Mouse (Mus musculus) heart, postnatal 0 days (tissue): ENCODE measurements around the gene Hdac11. TPM values are rescaled to one million over a fixed set of nuclear protein-coding genes. Genes with fewer than 3 reads are reported as not detected.
A peak's percentile ranks its signal among the peaks of the same experiment; 100 is the strongest.

Experiments used
- ATAC-seq: fragments of 200-750 bp; cut with Nextera tagmentation; 2 replicates; pipeline ENCODE4 v1.8.0; 2017; ENCODE audit warnings: low read depth, moderate number of reproducible peaks, moderate library complexity; ENCODE audit not compliant: insufficient read depth
- DNase-seq: peaks from one replicate; pipeline ENCODE4 v3.0.0-alpha.2; 2016; ENCODE audit warnings: low spot score
- H3K27ac ChIP-seq: fragments of 300-500 bp; sonication (generic); 2 replicates; pipeline ENCODE4 v1.5.1; 2014; ENCODE audit warnings: low read depth, mild to moderate bottlenecking
- H3K27me3 ChIP-seq: fragments of 300-500 bp; sonication (generic); 2 replicates; pipeline ENCODE4 v1.6.1; 2014; ENCODE audit warnings: low read length, mixed read lengths; ENCODE audit not compliant: control insufficient read depth, insufficient read depth
- H3K36me3 ChIP-seq: fragments of 300-500 bp; sonication (generic); replicated peaks from 2 replicates; pipeline ENCODE4 v1.6.1; 2014; ENCODE audit warnings: low read length, mixed read lengths; ENCODE audit not compliant: control insufficient read depth, insufficient read depth
- H3K4me1 ChIP-seq: fragments of 300-500 bp; sonication (generic); 2 replicates; pipeline ENCODE4 v1.6.1; 2014; ENCODE audit warnings: antibody characterized with exemption; ENCODE audit not compliant: control insufficient read depth, insufficient read depth
- H3K4me2 ChIP-seq: fragments of 300-500 bp; sonication (generic); 2 replicates; pipeline ENCODE4 v1.6.1; 2014; ENCODE audit warnings: low read depth, mild to moderate bottlenecking, low read length, moderate library complexity
- H3K4me3 ChIP-seq: fragments of 300-500 bp; sonication (generic); 2 replicates; pipeline ENCODE4 v1.5.1; 2014; ENCODE audit warnings: low read depth, low read length
- H3K9ac ChIP-seq: fragments of 300-500 bp; sonication (generic); replicated peaks from 2 replicates; pipeline ENCODE4 v1.6.1; 2014; ENCODE audit warnings: low read depth, low read length, mixed read lengths
- H3K9me3 ChIP-seq: fragments of 300-500 bp; sonication (generic); replicated peaks from 2 replicates; pipeline ENCODE4 v1.6.1; 2016; ENCODE audit warnings: low read length; ENCODE audit not compliant: control insufficient read depth
- CTCF ChIP-seq: IDR thresholded peaks from 2 replicates; pipeline ENCODE4 v1.5.1; 2016; ENCODE audit warnings: antibody characterized with exemption, control low read depth, low read depth
- EP300 ChIP-seq: IDR thresholded peaks from 2 replicates; pipeline ENCODE4 v1.6.1; 2016; ENCODE audit warnings: antibody characterized with exemption, low read depth
- WGBS: fragments of 180-500 bp; shearing (Covaris S2); extraction: QIAGEN DNeasy Blood & Tissue Kit; methylation state at CpG from one replicate; pipeline ENCODE4 v1.1.7; 2014; 5-methylcytosine and 5-hydroxymethylcytosine counted together
- polyA plus RNA-seq: library from polyadenylated mRNA; unstranded; fragments of >200 nt; fragmentation: Nextera tagmentation; extraction: Ambion mirVana; gene quantifications from 2 replicates; pipeline ENCODE4 v1.2.1, GENCODE M21; 2015
- total RNA-seq: library from RNA; depleted of rRNA; stranded (reverse); fragments of >200 nt; gene quantifications from 2 replicates; pipeline ENCODE4 v1.2.3, GENCODE M21; 2014; ENCODE audit warnings: low replicate concordance

Hdac11 gene
- total and polyA plus RNA-seq, 2 experiments from 2014 or later, result 9.5 to 17.9 TPM

- H3K4me2 ChIP-seq, result peak overlapping the region; percentile 66
- H3K4me1 ChIP-seq, result peaks cover 26% of the 10 kb centered on the region
- H3K27ac ChIP-seq, result peak overlapping the region; percentile 37
- DNase-seq (peak; percentile 48), ATAC-seq (0 out of 2 replicates have a peak, but pooled peaks have one; percentile 30)
- TF ChIP-seq CTCF (no peak), EP300 (no peak)
- H3K9me3 ChIP-seq, result no peaks in the 10 kb centered on the region
- peak overlapping the region; percentile 51 for H3K9ac ChIP-seq
- peak overlapping the region; percentile 45 for H3K4me3 ChIP-seq
- 3% methylated on average over 28 of the region's 29 CpGs for WGBS
- no peaks in the 10 kb centered on the region for H3K27me3 ChIP-seq
- no peaks in the 10 kb centered on the region for H3K36me3 ChIP-seq
Observed at GRCm38 (mm10) chr6:91212571-91212970, 56.1 kb downstream of the Hdac11 start.

GRCm38 (mm10) chr6:91213287-91214218, 57.1 kb downstream of the Hdac11 start:
- peak overlapping the region; percentile 51; the same call in 1 of the 2 replicates for H3K9ac ChIP-seq
- TF ChIP-seq EP300, result no peak
- TF ChIP-seq CTCF, result no peak
- no peak for ATAC-seq
- DNase-seq, result no peak
- peak overlapping the region; percentile 66 for H3K4me2 ChIP-seq
- H3K27ac ChIP-seq, result peak overlapping the region; percentile 37; the same call in 1 of the 2 replicates
- H3K4me1 ChIP-seq, result peaks cover 32% of the 10 kb centered on the region
- H3K27me3 ChIP-seq, result no peaks in the 10 kb centered on the region
- no peaks in the 10 kb centered on the region for H3K36me3 ChIP-seq
- WGBS, result 50% methylated on average over 21 of the region's 21 CpGs
- H3K9me3 ChIP-seq, result no peaks in the 10 kb centered on the region
- H3K4me3 ChIP-seq, result peak overlapping the region; percentile 45

- no peak overlapping the region for H3K4me2 ChIP-seq
Observed at GRCm38 (mm10) chr6:91215454-91215853, 59.0 kb downstream of the Hdac11 start.

GRCm38 (mm10) chr6:91218445-91218844, 62.0 kb downstream of the Hdac11 start:
- WGBS, result 46% methylated on average over 9 of the region's 9 CpGs
- no peaks in the 10 kb centered on the region for H3K36me3 ChIP-seq
- H3K4me2 ChIP-seq, result no peak overlapping the region
- no peak overlapping the region for H3K4me3 ChIP-seq
- H3K27me3 ChIP-seq, result 0 out of 2 replicates have a peak, but pooled peaks cover 4% of the 10 kb centered on the region
- no peak overlapping the region for H3K27ac ChIP-seq
- no peaks in the 10 kb centered on the region for H3K9me3 ChIP-seq
- H3K4me1 ChIP-seq, result peaks cover 16% of the 10 kb centered on the region
- peak; percentile 27; the same call in 1 of the 2 replicates for ATAC-seq
- TF ChIP-seq EP300, result peak; percentile 65; the same call in 1 of the 2 replicates
- TF ChIP-seq CTCF, result no peak
- peak; percentile 40 for DNase-seq
- H3K9ac ChIP-seq, result no peak overlapping the region

More at GRCm38 (mm10) chr6:91215454-91215853, 59.0 kb downstream of the Hdac11 start:
- Histone ChIP-seq H3K9me3 (no peaks in the 10 kb centered on the region), H3K9ac (no peak overlapping the region), H3K4me3 (no peak overlapping the region), H3K36me3 (no peaks in the 10 kb centered on the region), H3K4me1 (peaks cover 30% of the 10 kb centered on the region), H3K27me3 (no peaks in the 10 kb centered on the region), H3K27ac (no peak overlapping the region)
- 68% methylated on average over 1 of the region's 1 CpGs for WGBS
- no peak for DNase-seq
- no peak for TF ChIP-seq EP300
- TF ChIP-seq CTCF, result no peak
- no peak for ATAC-seq

GRCm38 (mm10) chr6:91218871-91219270, 62.4 kb downstream of the Hdac11 start:
- H3K9me3 ChIP-seq, result no peaks in the 10 kb centered on the region
- H3K4me3 ChIP-seq, result no peak overlapping the region
- no peak for TF ChIP-seq EP300
- no peak for TF ChIP-seq CTCF
- 0 out of 2 replicates have a peak, but pooled peaks cover 4% of the 10 kb centered on the region for H3K27me3 ChIP-seq
- H3K9ac ChIP-seq, result no peak overlapping the region
- no peak for DNase-seq
- H3K27ac ChIP-seq, result no peak overlapping the region
- ATAC-seq, result no peak
- peaks cover 16% of the 10 kb centered on the region for H3K4me1 ChIP-seq
- H3K4me2 ChIP-seq, result no peak overlapping the region
- WGBS, result 50% methylated on average over 3 of the region's 3 CpGs
- no peaks in the 10 kb centered on the region for H3K36me3 ChIP-seq
